Mouse (Mus musculus) gastrocnemius, postnatal 14 days (tissue): ENCODE measurements around the gene Eef1b2. TPM values are rescaled to one million over a fixed set of nuclear protein-coding genes. Genes with fewer than 3 reads are reported as not detected.
"Not testable (repeated sequence)": the region's sequence is repeated elsewhere in the genome, so short reads cannot be mapped to it uniquely, and the experiment has no call there.

Source experiments
- DNase-seq: peaks from one replicate; pipeline ENCODE4 v3.0.0; 2021; ENCODE audit warnings: mixed read lengths
- intact Hi-C: fragments of 180-260 bp; cut with DNase I; formaldehyde crosslinking; loops from one replicate; pipeline ENCODE4 v1.15.1; 2025; ENCODE audit warnings: low total_unique reads
- long read RNA-seq, 2 experiments: library from polyadenylated mRNA; stranded (forward); transcript quantifications; one replicate each; pipeline ENCODE4 v2.0.0; 2021
- total RNA-seq, 2 experiments: library from RNA; stranded (reverse); gene quantifications; 2 replicates each; pipeline ENCODE4 v1.2.3; 2021

The Eef1b2 gene
- 100 to 1,000 TPM; 386 to 417 TPM for total RNA-seq
- long read RNA-seq, experiment 1, transcript Eef1b2-204 (6 exons, 1,939 nt) = major isoform, 83 of 92 reads
- long read RNA-seq, experiment 1, partial matches to known transcripts = 5 of 92 reads
- long read RNA-seq, experiment 1, other reads (novel, unspliced or antisense) = 4 of 92 reads
- long read RNA-seq, experiment 2, transcript Eef1b2-204 (6 exons, 1,939 nt) = major isoform, 84 of 93 reads
- long read RNA-seq, experiment 2, partial matches to known transcripts = 5 of 93 reads
- long read RNA-seq, experiment 2, other reads (novel, unspliced or antisense) = 4 of 93 reads

GRCm38 (mm10) chr1:63176604-63177421, at the start of gene Eef1b2, which contains the start of gene Ndufs1:
TSS of gene Eef1b2 (plus strand) at chr1:63176825.
TSS of gene Ndufs1 (minus strand) at chr1:63176833.
- intact Hi-C loops = no loop called here
- DNase-seq = peak; percentile 96

GRCm38 (mm10) chr1:63129273-63129672, 47.4 kb upstream of the Eef1b2 start:
- intact Hi-C loops = no loop called here

GRCm38 (mm10) chr1:63129857-63130690, 46.6 kb upstream of the Eef1b2 start:
- intact Hi-C loops = no loop called here
- no peak for DNase-seq

More at GRCm38 (mm10) chr1:63129273-63129672, 47.4 kb upstream of the Eef1b2 start:
- DNase-seq = no peak

GRCm38 (mm10) chr1:63130883-63131282, 45.7 kb upstream of the Eef1b2 start:
- DNase-seq = no peak
- intact Hi-C loops = no loop called here

- intact Hi-C loops = no loop called here
These were observed 44.9 kb upstream of the Eef1b2 start for GRCm38 (mm10) chr1:63131766-63132165.

GRCm38 (mm10) chr1:63134530-63134929, 42.1 kb upstream of the Eef1b2 start:
- intact Hi-C loops = no loop called here
- DNase-seq = no peak

More at GRCm38 (mm10) chr1:63131766-63132165, 44.9 kb upstream of the Eef1b2 start:
- DNase-seq = no peak

GRCm38 (mm10) chr1:63137971-63138370, 38.7 kb upstream of the Eef1b2 start:
- no peak for DNase-seq
- intact Hi-C loops = no loop called here

- intact Hi-C loops, DNase-seq: not testable (repeated sequence)
These were observed 38.0 kb upstream of the Eef1b2 start for GRCm38 (mm10) chr1:63138586-63138985.

GRCm38 (mm10) chr1:63140231-63140630, 36.4 kb upstream of the Eef1b2 start:
- intact Hi-C loops = no loop called here
- DNase-seq = no peak

- no peak for DNase-seq
- intact Hi-C loops = no loop called here
These were observed 8.0 kb upstream of the Eef1b2 start for GRCm38 (mm10) chr1:63168638-63169037.

- no peak for DNase-seq
These were observed 772 bp upstream of the Eef1b2 start for GRCm38 (mm10) chr1:63175853-63176252.

GRCm38 (mm10) chr1:63176259-63176603, 394 bp upstream of the Eef1b2 start:
- intact Hi-C loops = no loop called here

More at GRCm38 (mm10) chr1:63175853-63176252, 772 bp upstream of the Eef1b2 start:
- intact Hi-C loops = no loop called here

GRCm38 (mm10) chr1:63178308-63178707, 1.7 kb downstream of the Eef1b2 start:
- intact Hi-C loops = no loop called here
- DNase-seq = no peak

More at GRCm38 (mm10) chr1:63176259-63176603, 394 bp upstream of the Eef1b2 start:
- no peak for DNase-seq

GRCm38 (mm10) chr1:63180122-63180521, 3.5 kb downstream of the Eef1b2 start:
- intact Hi-C loops = loop anchor here (10.0 kb wide), 1 partner anchor 75 kb away; no protein-coding TSS in a partner anchor
- no peak for DNase-seq

- not testable (repeated sequence) for DNase-seq
- intact Hi-C loops = loop anchor here (10.0 kb wide), 1 partner anchor 74 kb away; no protein-coding TSS in a partner anchor
These were observed 4.0 kb downstream of the Eef1b2 start for GRCm38 (mm10) chr1:63180575-63180974.

GRCm38 (mm10) chr1:63181019-63181418, 4.4 kb downstream of the Eef1b2 start:
- DNase-seq = peak; percentile 90
- intact Hi-C loops = loop anchor here (10.0 kb wide), 1 partner anchor 74 kb away; no protein-coding TSS in a partner anchor

GRCm38 (mm10) chr1:63181480-63181879, 4.9 kb downstream of the Eef1b2 start:
- DNase-seq = no peak
- intact Hi-C loops = loop anchor here (10.0 kb wide), 1 partner anchor 73 kb away; no protein-coding TSS in a partner anchor

GRCm38 (mm10) chr1:63182212-63182611, 5.6 kb downstream of the Eef1b2 start:
- peak; percentile 78 for DNase-seq
- intact Hi-C loops = loop anchor here (10.0 kb wide), 1 partner anchor 73 kb away; no protein-coding TSS in a partner anchor

- DNase-seq = peak; percentile 35
- intact Hi-C loops = loop anchor here (10.0 kb wide), 1 partner anchor 72 kb away; no protein-coding TSS in a partner anchor
These were observed 6.1 kb downstream of the Eef1b2 start for GRCm38 (mm10) chr1:63182636-63183270.
